Mouse (Mus musculus) v-Abl transformed pro-B cells (cell line): ENCODE data around the gene Hspg2.

Source experiments
- in situ Hi-C, 2 experiments: fragments of 400-800 bp; cut with MboI; formaldehyde crosslinking; loops; one replicate each; pipeline ENCODE4 v1.15.1; 2025; ENCODE audit not compliant: unreplicated experiment in 2 of 2

Hspg2 gene

DNA sequence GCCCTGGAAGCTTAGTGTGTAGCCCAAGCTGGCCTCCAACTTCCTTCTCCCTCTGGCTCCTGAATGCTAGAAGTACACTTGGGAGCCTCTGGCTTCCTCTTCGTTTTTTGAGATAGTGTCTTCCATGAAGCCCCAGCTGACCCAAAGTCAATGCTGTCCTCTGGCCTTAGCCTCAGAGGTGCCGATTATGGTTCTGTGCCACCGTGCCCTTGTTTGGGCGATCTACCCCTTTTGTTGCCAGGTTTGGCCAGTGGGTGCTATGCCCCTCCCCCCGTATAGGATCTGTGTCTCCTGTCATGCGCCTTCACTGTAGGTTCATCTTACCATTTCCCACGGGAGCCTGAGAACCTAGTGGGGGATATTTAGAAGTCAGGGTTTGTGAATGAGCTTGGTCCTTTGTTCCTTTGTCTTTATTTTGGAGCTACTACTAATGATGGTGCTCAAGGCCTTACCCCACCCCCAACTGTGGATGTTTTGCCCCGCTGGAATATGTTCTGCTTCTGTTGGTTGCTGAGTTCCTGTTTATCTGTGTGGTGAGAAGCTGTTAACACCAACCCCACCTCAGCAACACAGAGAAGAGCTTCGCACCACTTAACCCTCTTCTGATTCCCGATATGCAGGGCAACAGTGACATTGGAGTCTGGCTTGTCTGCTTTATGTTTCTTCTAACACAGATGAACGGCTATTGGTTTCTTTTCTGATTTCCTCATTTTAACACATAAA, 135.0 kb downstream of the Hspg2 start:
- in situ Hi-C loops: no loop called here

DNA sequence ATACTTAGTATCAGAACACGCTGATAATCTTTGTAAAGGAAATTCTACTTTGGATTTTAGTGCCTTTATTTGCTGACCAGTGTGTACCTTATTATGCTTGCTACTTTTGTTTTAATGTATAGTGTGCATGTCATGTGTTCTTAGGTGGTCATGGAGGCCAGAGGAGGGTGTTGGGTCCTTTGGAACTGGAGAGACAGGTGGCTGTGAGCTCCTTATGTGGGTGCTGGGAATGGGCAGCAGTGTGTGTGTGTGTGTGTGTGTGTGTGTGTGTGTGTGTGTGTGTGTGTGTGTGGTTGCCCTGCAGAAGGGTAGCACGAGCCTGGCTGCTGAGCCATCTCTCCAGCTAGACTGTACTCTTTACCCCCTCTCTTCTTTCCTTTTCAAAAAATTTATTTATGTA, 138.5 kb downstream of the Hspg2 start:
- in situ Hi-C loops: no loop called here

DNA sequence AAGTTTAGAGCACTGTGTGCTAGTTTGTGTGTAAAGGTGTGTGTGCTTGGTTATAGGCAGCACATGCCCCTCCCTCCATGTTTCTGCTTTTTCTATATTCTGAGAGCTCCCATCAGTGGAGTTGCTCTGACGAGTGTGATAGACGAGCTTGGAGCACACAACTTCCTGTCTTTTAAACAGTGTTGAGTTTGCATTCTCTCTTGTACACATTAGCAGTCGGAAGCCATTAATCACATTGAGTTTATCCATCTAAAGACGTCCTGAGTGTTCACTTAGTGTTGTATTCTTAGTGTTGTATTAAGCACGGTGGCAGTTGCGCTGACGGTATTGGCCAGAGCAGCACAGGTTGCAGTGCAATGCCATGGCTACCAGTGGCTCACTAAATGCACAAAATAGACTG, 140.7 kb downstream of the Hspg2 start:
- in situ Hi-C loops: no loop called here

GRCm38 (mm10) chr4:137609702-137610101, 141.1 kb downstream of the Hspg2 start:
- in situ Hi-C loops: no loop called here

- in situ Hi-C loops: no loop called here
Measured at GRCm38 (mm10) chr4:137610256-137610655, 141.7 kb downstream of the Hspg2 start.
